Mouse (Mus musculus) megakaryocyte-erythroid progenitor cell, adult 5-6 weeks (primary cell): Measurements from ENCODE around the gene Inpp5f. TPM values are rescaled to one million over a fixed set of nuclear protein-coding genes. Genes with fewer than 3 reads are reported as not detected.
"Not testable (repeated sequence)": the region's sequence is repeated elsewhere in the genome, so short reads cannot be mapped to it uniquely, and the experiment has no call there.

Source experiments
- ATAC-seq: replicated peaks from 2 replicates; pipeline ENCODE4 v1.8.0; 2016; ENCODE audit warnings: mild to moderate bottlenecking, inconsistent platforms; ENCODE audit not compliant: severe bottlenecking, poor library complexity, low FRiP score, low TSS enrichment
- total RNA-seq, 2 experiments: library from RNA; stranded (forward) in 1 of 2; stranded (reverse) in 1 of 2; fragments of 200-1000, 215-1000 nt in 1 of 2; fragments of >200 nt in 1 of 2; fragmentation: Nextera tagmentation in 1 of 2; gene quantifications; 2 replicates each; pipeline ENCODE4 v1.2.3; 2014 to 2017

Inpp5f gene
- total RNA-seq (2014; fragmentation: Nextera tagmentation) (8.8 and 11.5 TPM in 2 replicates), total RNA-seq (2017) (4.6 and 9.4 TPM in 2 replicates)

- peak; percentile 100 for ATAC-seq
These were observed at the start of gene Inpp5f for GRCm38 (mm10) chr7:128610897-128611798. Inpp5f (plus strand) TSS chr7:128611328.

GRCm38 (mm10) chr7:128563373-128563772 lies 47.8 kb upstream of the Inpp5f start:
- 0 out of 2 replicates have a peak, but pooled peaks have one; percentile 59 for ATAC-seq

GRCm38 (mm10) chr7:128566311-128566710 lies 44.8 kb upstream of the Inpp5f start:
- ATAC-seq = no peak

- ATAC-seq = no peak
These were observed 43.4 kb upstream of the Inpp5f start for GRCm38 (mm10) chr7:128567561-128568244.

GRCm38 (mm10) chr7:128569429-128569828 lies 41.7 kb upstream of the Inpp5f start:
- ATAC-seq = not testable (repeated sequence)

GRCm38 (mm10) chr7:128569987-128570656 lies 41.0 kb upstream of the Inpp5f start:
- peak; percentile 72; the same call in 1 of the 2 replicates for ATAC-seq

- not testable (repeated sequence) for ATAC-seq
These were observed 40.5 kb upstream of the Inpp5f start for GRCm38 (mm10) chr7:128570657-128571056.

GRCm38 (mm10) chr7:128572030-128572429 lies 39.1 kb upstream of the Inpp5f start:
- ATAC-seq = no peak

GRCm38 (mm10) chr7:128575211-128575610 lies 35.9 kb upstream of the Inpp5f start:
- no peak for ATAC-seq

- ATAC-seq = no peak
These were observed 35.3 kb upstream of the Inpp5f start for GRCm38 (mm10) chr7:128575794-128576193.

GRCm38 (mm10) chr7:128577607-128578006 lies 33.5 kb upstream of the Inpp5f start:
- ATAC-seq = no peak

- ATAC-seq = 0 out of 2 replicates have a peak, but pooled peaks have one; percentile 16
These were observed 32.8 kb upstream of the Inpp5f start for GRCm38 (mm10) chr7:128578199-128578945.

- ATAC-seq = no peak
These were observed 31.7 kb upstream of the Inpp5f start for GRCm38 (mm10) chr7:128579381-128579780.

- peak; percentile 62 for ATAC-seq
These were observed 30.8 kb upstream of the Inpp5f start for GRCm38 (mm10) chr7:128580318-128580717.

GRCm38 (mm10) chr7:128581864-128582484 lies 29.2 kb upstream of the Inpp5f start:
- ATAC-seq = no peak

GRCm38 (mm10) chr7:128583213-128583948 lies 27.7 kb upstream of the Inpp5f start:
- ATAC-seq = 0 out of 2 replicates have a peak, but pooled peaks have one; percentile 24

- peak; percentile 86 for ATAC-seq
These were observed 23.7 kb upstream of the Inpp5f start for GRCm38 (mm10) chr7:128587334-128587933.
